In the genomic region with DNA sequence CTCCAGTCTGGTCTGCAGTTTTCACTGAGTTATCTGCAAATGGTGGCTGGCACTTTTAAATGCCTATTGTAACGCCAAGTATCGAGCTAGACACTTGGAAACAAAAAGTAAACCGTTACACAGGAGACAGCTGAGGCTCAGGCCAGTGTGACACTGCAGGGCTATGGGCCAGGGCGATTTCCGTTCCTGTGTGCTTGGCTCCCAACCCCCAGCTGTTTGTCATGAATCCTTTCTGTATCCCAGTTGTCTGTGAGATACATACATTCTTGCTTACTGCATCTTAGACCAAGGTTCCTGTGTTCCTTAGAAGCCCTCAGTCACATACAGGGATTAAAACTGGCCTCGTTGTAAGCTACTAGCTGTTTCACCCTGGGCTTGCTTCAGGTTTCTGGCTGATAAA, we compare ENCODE assay signal across 18 mouse cellular contexts. TPM values are rescaled to one million over a fixed set of nuclear protein-coding genes. Genes with fewer than 3 reads are reported as not detected.
DNase-seq lines count a peak whose midpoint lies in the region; TF ChIP-seq lines count a peak whose summit lies in the region.
"Had no signal": no experiment of that assay in that cellular context is flagged by ENCODE, and none has a peak within 500 bp of the region (broad histone marks: within the 10 kb centered on the region; RNA-seq: fewer than 3 reads in every experiment).

No protein-coding gene starts in this region.

- dilution Hi-C loops in CH12.LX (cut with MboI; ENCODE audit: extremely low pct_ligation_motif_present, extremely low pct_unique_long_range_greater_than_20kb, low sequenced_read_pairs) = no loop called here

- in situ Hi-C loops in CH12.LX (cut with MboI; ENCODE audit: low pct_ligation_motif_present, low pct_unique_long_range_greater_than_20kb, low sequenced_read_pairs) = loop anchor here (5.0 kb wide), 1 partner anchor 86 kb away; no protein-coding TSS in a partner anchor

- no peak overlapping the region for H3K4me3 ChIP-seq in CH12.LX (replicated peaks in 1 of 3; ENCODE audit: low read depth in 2 of 3, low read length in 2 of 3, poor library complexity in 1 of 3)
- H3K4me3 ChIP-seq: embryonic facial prominence, embryonic 12.5 days; erythroblast, embryonic 14.5 days; forebrain, embryonic 13.5 days; hindbrain, embryonic 12.5 days had no signal

- peak; percentile 96 for DNase-seq in heart, adult 11 months
- no peak for DNase-seq in heart, adult 8-10 months (ENCODE audit: low spot score)
- DNase-seq in kidney, postnatal 10 days = peak; percentile 61
- DNase-seq in kidney, adult 18-20 months = no peak
- DNase-seq in CH12.LX (ENCODE audit: extremely low read depth) = no peak
- peak; percentile 55 to 59 for DNase-seq in heart, postnatal 10 days
- DNase-seq in frontal cortex, postnatal 36 days (ENCODE audit: low spot score in 2 of 2) = no peak
- DNase-seq: cerebellum, adult 2 months; lung, adult 2 months had no signal

- H3K4me1 ChIP-seq in CH12.LX (ENCODE audit: control insufficient read depth in 1 of 2, insufficient read depth in 2 of 2) = peaks cover 14 to 34% of the 10 kb centered on the region in 2 experiments
- H3K4me1 ChIP-seq: forebrain, embryonic 13.5 days; hindbrain, embryonic 12.5 days had no signal

- H3K27me3 ChIP-seq in CH12.LX (replicated peaks) = no peaks in the 10 kb centered on the region
- H3K27me3 ChIP-seq: embryonic facial prominence, embryonic 12.5 days; forebrain, embryonic 13.5 days; hindbrain, embryonic 12.5 days had no signal

- 0 out of 2 replicates have a peak overlapping the region, but pooled peaks have one; percentile 5 for H3K4me2 ChIP-seq in CH12.LX (ENCODE audit: insufficient read depth, low read depth, poor library complexity, severe bottlenecking)
- H3K4me2 ChIP-seq: embryonic facial prominence, embryonic 12.5 days; forebrain, embryonic 13.5 days; hindbrain, embryonic 12.5 days; liver, embryonic 11.5 days; midbrain, embryonic 11.5 days had no signal

- no peak overlapping the region for H3K9ac ChIP-seq in CH12.LX (ENCODE audit: insufficient read depth, low read depth)
- H3K9ac ChIP-seq: embryonic facial prominence, embryonic 12.5 days; forebrain, embryonic 13.5 days; hindbrain, embryonic 12.5 days had no signal

- TF ChIP-seq RAD21 in CH12.LX (IDR thresholded peaks at IDR 0.05; ENCODE audit: low read depth, low read length) = no peak

- TF ChIP-seq EP300 in CH12.LX (IDR thresholded peaks at IDR 0.05; ENCODE audit: low read length) = no peak

- H3K36me3 ChIP-seq in CH12.LX (replicated peaks in 1 of 2; ENCODE audit: control insufficient read depth in 1 of 2, insufficient read depth in 1 of 2, low read length in 1 of 2) = no peaks in the 10 kb centered on the region
- H3K36me3 ChIP-seq: embryonic facial prominence, embryonic 12.5 days; hindbrain, embryonic 12.5 days had no signal

- no peak for TF ChIP-seq CTCF in CH12.LX (conservative IDR thresholded peaks at IDR 0.05 in 1 of 2, IDR thresholded peaks at IDR 0.05 in 1 of 2; ENCODE audit: low read depth in 2 of 2, low read length in 2 of 2)

- intact Hi-C loops in heart, postnatal 10 days (cut with DNase I) = loop anchor here (2.0 to 5.0 kb wide), 2 partner anchors 56 to 97 kb away; no protein-coding TSS in a partner anchor

- no peaks in the 10 kb centered on the region for H3K9me3 ChIP-seq in CH12.LX (replicated peaks; ENCODE audit: low read length)
- H3K9me3 ChIP-seq: embryonic facial prominence, embryonic 12.5 days; forebrain, embryonic 13.5 days; hindbrain, embryonic 12.5 days had no signal

- no peaks in the 10 kb centered on the region for H3K79me2 ChIP-seq in CH12.LX (replicated peaks; ENCODE audit: control insufficient read depth, extremely low read depth, insufficient read depth, poor library complexity, severe bottlenecking)

- H3K27ac ChIP-seq in CH12.LX (ENCODE audit: insufficient read depth, low read depth) = no peak overlapping the region
- H3K27ac ChIP-seq: embryonic facial prominence, embryonic 12.5 days; forebrain, embryonic 13.5 days; hindbrain, embryonic 12.5 days; macrophage; stomach, postnatal 0 days had no signal

- no peak for TF ChIP-seq POLR2A in CH12.LX (IDR thresholded peaks at IDR 0.05; ENCODE audit: low read depth, low read length)

TF ChIP-seq in CH12.LX, 34 proteins besides CTCF, POLR2A, EP300 and RAD21:
- TF ChIP-seq E2F4 (IDR thresholded peaks at IDR 0.05; ENCODE audit: insufficient replicate concordance, low read depth, low read length) (no peak), ZC3H11A (IDR thresholded peaks at IDR 0.05; ENCODE audit: low read depth, low read length) (no peak), MXI1 (IDR thresholded peaks at IDR 0.05; ENCODE audit: low read depth, low read length) (no peak), SIN3A (IDR thresholded peaks at IDR 0.05; ENCODE audit: low read length) (no peak), ZNF384 (IDR thresholded peaks at IDR 0.05; ENCODE audit: low read depth, low read length) (no peak), RCOR1 (conservative IDR thresholded peaks at IDR 0.05; ENCODE audit: low read depth, low read length) (no peak), MAFK (IDR thresholded peaks at IDR 0.05; ENCODE audit: insufficient replicate concordance, low read length) (no peak), JUN (IDR thresholded peaks at IDR 0.05; ENCODE audit: insufficient read depth, low read depth, low read length) (no peak), SMC3 (IDR thresholded peaks at IDR 0.05; ENCODE audit: low read depth, low read length) (no peak), NRF1 (IDR thresholded peaks at IDR 0.05; ENCODE audit: low read depth, low read length) (no peak)

RNA-seq across cellular contexts. Expression of gene Tmod1, which starts 10.5 kb away (rescaled TPM):
- total RNA-seq in heart, adult 8-10 months (2022) = 100 to 1,000 TPM; 233 to 302 (median 283) TPM
- total RNA-seq in CH12.LX (2012; rRNA removed) (0.92 and 3.1 TPM in 2 replicates), CH12.LX (2014; rRNA removed) (0.70 and 0.93 TPM in 2 replicates)
- polyA plus RNA-seq in CH12.LX (2012; ENCODE audit: insufficient read length, low read depth) = 2.3 and 2.5 TPM in 2 replicates
- 100 to 1,000 TPM; 263 to 279 TPM for total RNA-seq in heart, postnatal 10 days (2021)
- total RNA-seq: granulocyte monocyte progenitor cell, adult 5-6 weeks had no signal

Comparison
In these comparisons a context has a peak if more than half of its experiments do, and no peak if none do; other contexts are left out.
1. DNase-seq: peak in heart, adult 11 months (single experiment), kidney, postnatal 10 days (single experiment) and heart, postnatal 10 days (2 of 2); none in heart, adult 8-10 months (single experiment), kidney, adult 18-20 months (single experiment), CH12.LX (single experiment) and frontal cortex, postnatal 36 days (0 of 2).
2. RNA of gene Tmod1, which starts 10.5 kb away (total RNA-seq): 233 to 302 TPM in heart, adult 8-10 months and 263 to 279 TPM in heart, postnatal 10 days; 0.70 to 3.1 TPM in CH12.LX; every median in the first group is over 10 times any median in the second.